Mouse (Mus musculus) midbrain, embryonic 16.5 days (tissue): ENCODE measurements at regions not wholly inside any gene's neighbourhood (a gene's known extent, or its start where the extent isn't known, plus 50 kb on each side); places are given as distances from the start of the nearest gene placed in this dataset.

Experiments
- ATAC-seq: fragments of 200-750 bp; cut with Nextera tagmentation; 2 replicates; pipeline ENCODE4 v1.8.0; 2017; ENCODE audit warnings: moderate TSS enrichment
- H3K27ac ChIP-seq: fragments of 300-500 bp; sonication (generic); 2 replicates; pipeline ENCODE4 v1.5.1; 2014; ENCODE audit warnings: mild to moderate bottlenecking, low read length, mixed read lengths
- H3K27me3 ChIP-seq: fragments of 300-500 bp; sonication (generic); 2 replicates; pipeline ENCODE4 v1.6.1; 2014; ENCODE audit warnings: low read depth, low read length, mixed read lengths; ENCODE audit not compliant: control insufficient read depth, insufficient read depth
- H3K36me3 ChIP-seq: fragments of 300-500 bp; sonication (generic); 2 replicates; pipeline ENCODE4 v1.6.1; 2014; ENCODE audit warnings: mild to moderate bottlenecking, low read length, moderate library complexity, mixed read lengths; ENCODE audit not compliant: control insufficient read depth, insufficient read depth
- H3K4me1 ChIP-seq: fragments of 300-500 bp; sonication (generic); 2 replicates; pipeline ENCODE4 v1.6.1; 2014; ENCODE audit warnings: mild to moderate bottlenecking, low read length, mixed read lengths; ENCODE audit not compliant: control insufficient read depth, insufficient read depth
- H3K4me2 ChIP-seq: fragments of 300-500 bp; sonication (generic); 2 replicates; pipeline ENCODE4 v1.6.1; 2014; ENCODE audit warnings: mild to moderate bottlenecking, low read length, mixed read lengths
- H3K4me3 ChIP-seq: fragments of 300-500 bp; sonication (generic); 2 replicates; pipeline ENCODE4 v1.5.1; 2014; ENCODE audit warnings: low read depth, mild to moderate bottlenecking, low read length, moderate library complexity, mixed read lengths
- H3K9ac ChIP-seq: fragments of 300-500 bp; sonication (generic); 2 replicates; pipeline ENCODE4 v1.6.1; 2014; ENCODE audit warnings: low read depth, low read length, mixed read lengths
- H3K9me3 ChIP-seq: fragments of 300-500 bp; sonication (generic); replicated peaks from 2 replicates; pipeline ENCODE4 v1.6.1; 2014; ENCODE audit warnings: mild to moderate bottlenecking, low read length, mixed read lengths; ENCODE audit not compliant: control insufficient read depth, poor library complexity, severe bottlenecking
- WGBS: fragments of 180-500 bp; shearing (Covaris S2); extraction: QIAGEN DNeasy Blood & Tissue Kit; methylation state at CpG from one replicate; pipeline ENCODE4 v1.1.7; 2014; 5-methylcytosine and 5-hydroxymethylcytosine counted together

DNA sequence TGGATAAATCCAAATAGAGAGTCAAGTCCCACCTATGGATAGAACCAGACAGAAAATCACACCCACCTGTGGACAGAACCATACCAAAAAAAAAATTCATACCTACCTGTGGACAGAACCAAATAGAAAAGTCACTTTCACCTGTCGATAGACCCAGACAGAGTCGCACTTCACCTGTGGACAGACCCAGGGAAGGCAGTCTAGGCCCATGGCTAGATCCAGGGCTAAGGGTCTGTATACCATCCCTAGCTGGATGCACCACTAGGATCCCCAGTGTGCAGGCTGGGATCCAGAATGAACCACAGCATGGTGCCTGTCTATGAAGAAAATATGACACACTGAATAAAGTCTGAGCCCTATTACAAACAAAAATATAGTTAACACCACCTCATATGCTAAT lies 246.9 kb upstream of the Zdhhc25 start:
- H3K27ac ChIP-seq, result no peak overlapping the region
- no peak overlapping the region for H3K9ac ChIP-seq
- H3K4me3 ChIP-seq, result no peak overlapping the region
- no peak overlapping the region for H3K4me2 ChIP-seq
- no peaks in the 10 kb centered on the region for H3K9me3 ChIP-seq
- no peaks in the 10 kb centered on the region for H3K36me3 ChIP-seq
- ATAC-seq, result no peak
- no peaks in the 10 kb centered on the region for H3K27me3 ChIP-seq
- no peaks in the 10 kb centered on the region for H3K4me1 ChIP-seq
- 94% methylated on average over 2 of the region's 2 CpGs for WGBS

DNA sequence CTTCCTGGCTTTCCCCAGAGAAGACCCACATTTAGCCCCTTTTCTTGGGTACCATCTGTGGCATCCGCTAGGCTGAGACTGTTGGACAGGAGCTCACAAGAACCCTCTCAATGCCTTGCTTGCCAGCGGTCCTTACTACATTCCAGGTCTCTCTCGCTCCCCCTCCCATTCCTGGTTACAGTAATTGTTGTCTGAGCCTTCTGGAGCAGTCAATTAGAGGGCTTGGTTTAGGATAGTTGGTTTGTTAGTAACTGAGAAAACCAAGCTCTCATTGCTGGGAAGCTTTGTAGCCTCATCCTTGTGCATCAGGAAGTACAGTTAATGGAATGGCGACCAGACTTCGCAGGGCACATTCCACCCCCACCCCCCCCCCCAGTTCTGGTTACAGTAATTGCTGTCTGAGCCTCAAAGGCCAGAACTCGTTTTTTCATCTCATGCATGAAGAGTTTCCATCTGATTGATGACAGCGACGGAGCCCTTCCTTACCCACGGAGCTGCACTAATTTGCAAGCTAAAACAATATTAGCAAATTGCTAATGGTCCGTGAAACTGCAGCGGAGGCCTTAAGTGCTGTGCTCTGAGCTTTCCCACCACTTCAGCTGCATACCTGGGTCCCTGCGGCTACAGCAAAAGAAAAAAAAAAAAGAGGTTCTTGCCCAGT lies 239.6 kb upstream of the Zdhhc25 start:
- H3K4me1 ChIP-seq, result peaks cover 3% of the 10 kb centered on the region; the same call in 1 of the 2 replicates
- H3K4me3 ChIP-seq, result no peak overlapping the region
- WGBS, result 48% methylated on average over 12 of the region's 12 CpGs
- H3K27ac ChIP-seq, result no peak overlapping the region
- H3K9me3 ChIP-seq, result no peaks in the 10 kb centered on the region
- no peaks in the 10 kb centered on the region for H3K27me3 ChIP-seq
- H3K36me3 ChIP-seq, result no peaks in the 10 kb centered on the region
- H3K4me2 ChIP-seq, result no peak overlapping the region
- no peak for ATAC-seq
- no peak overlapping the region for H3K9ac ChIP-seq

DNA sequence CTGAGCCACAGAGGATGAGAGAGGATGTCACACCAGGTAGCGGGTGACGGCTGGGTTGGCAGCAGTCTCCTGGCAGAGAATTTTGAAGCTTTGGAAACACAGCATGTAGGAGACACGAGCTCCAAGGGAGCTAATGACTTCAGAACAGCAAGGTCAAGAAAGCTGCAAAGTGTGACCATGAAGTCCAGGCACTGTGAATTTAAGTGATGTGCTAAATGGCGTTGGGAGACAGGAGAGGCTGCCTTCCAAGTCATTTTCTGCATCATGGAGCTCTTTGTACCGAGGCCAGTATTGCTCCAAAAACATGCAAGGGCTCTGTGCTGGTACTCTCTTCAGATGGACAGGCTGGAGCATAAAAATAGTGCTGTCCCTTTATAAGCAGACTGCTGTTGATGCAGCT lies 238.8 kb upstream of the Zdhhc25 start:
- no peak for ATAC-seq

DNA sequence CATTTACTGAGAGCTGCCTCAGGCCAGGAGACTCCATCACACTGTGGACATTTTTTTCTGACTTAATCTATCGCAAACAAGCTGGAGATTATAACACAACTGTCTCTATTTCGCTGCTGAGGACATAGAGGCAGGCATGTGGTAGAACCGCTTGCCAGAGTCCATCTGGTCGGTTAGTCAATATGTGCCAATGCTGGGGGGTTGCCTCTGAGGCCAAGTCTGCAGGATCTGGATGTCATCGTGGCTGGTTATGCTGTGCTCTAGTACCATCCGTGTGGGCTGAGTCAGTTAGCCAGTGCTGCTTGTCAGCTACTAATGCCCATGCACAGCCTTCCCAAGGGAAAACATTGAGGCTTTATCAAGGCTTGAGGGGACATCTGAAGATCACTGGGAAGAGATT lies 237.1 kb upstream of the Zdhhc25 start:
- Histone ChIP-seq H3K9ac (no peak overlapping the region), H3K9me3 (no peaks in the 10 kb centered on the region), H3K36me3 (no peaks in the 10 kb centered on the region), H3K27me3 (no peaks in the 10 kb centered on the region), H3K4me2 (no peak overlapping the region), H3K4me1 (peaks cover 3% of the 10 kb centered on the region; the same call in 1 of the 2 replicates), H3K4me3 (no peak overlapping the region), H3K27ac (no peak overlapping the region)
- ATAC-seq, result no peak
- WGBS, result 79% methylated on average over 6 of the region's 6 CpGs

More for the DNA sequence above, 238.8 kb upstream of the Zdhhc25 start:
- 50% methylated on average over 5 of the region's 5 CpGs for WGBS
- Histone ChIP-seq H3K36me3 (no peaks in the 10 kb centered on the region), H3K27ac (no peak overlapping the region), H3K4me3 (no peak overlapping the region), H3K4me1 (peaks cover 3% of the 10 kb centered on the region; the same call in 1 of the 2 replicates), H3K4me2 (no peak overlapping the region), H3K9ac (no peak overlapping the region), H3K9me3 (no peaks in the 10 kb centered on the region), H3K27me3 (no peaks in the 10 kb centered on the region)

DNA sequence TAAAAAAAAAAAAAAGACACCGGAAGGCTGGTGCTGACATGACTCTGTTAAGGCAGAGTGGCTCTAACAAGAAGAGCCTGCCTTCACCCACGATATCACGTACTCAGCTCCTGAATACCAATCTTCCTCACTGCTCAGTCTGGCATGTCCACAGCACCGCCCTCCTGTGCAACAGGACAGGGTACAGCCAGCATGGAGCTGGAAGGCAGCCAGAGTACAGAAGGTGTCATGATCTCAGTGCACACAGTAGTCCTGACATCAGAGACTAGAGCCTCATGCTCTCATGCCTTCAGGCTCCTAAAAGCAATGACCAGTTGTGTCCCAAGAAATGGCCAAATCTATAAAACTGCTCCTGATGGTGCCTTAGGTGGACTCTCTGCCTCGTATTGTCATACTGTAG lies 229.7 kb upstream of the Zdhhc25 start:
- ATAC-seq, result no peak
- Histone ChIP-seq H3K27ac (no peak overlapping the region), H3K9ac (no peak overlapping the region), H3K4me2 (no peak overlapping the region), H3K4me1 (peaks cover 3% of the 10 kb centered on the region; the same call in 1 of the 2 replicates), H3K36me3 (no peaks in the 10 kb centered on the region), H3K9me3 (no peaks in the 10 kb centered on the region), H3K4me3 (no peak overlapping the region), H3K27me3 (no peaks in the 10 kb centered on the region)
- 81% methylated on average over 5 of the region's 5 CpGs for WGBS

DNA sequence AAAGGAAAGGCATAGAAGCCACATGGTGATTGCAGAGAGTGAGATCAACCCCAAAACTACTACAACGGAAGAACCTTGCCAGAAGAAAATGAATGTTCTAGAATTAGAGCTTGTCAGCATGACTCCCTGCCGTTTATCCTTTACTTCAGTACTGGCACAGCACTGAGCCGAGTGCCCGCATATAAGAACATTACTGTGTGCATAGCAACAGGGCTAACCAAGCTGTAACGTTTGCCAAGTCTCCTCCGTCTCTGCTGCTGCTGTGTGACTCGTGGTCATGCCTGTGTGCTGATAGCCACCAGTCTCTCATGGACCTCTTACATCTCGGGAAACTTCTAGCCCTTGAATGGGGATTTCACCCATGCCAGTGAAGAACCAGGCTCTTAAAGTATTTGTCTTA lies 228.1 kb upstream of the Zdhhc25 start:
- no peak overlapping the region for H3K4me3 ChIP-seq
- no peak for ATAC-seq

DNA sequence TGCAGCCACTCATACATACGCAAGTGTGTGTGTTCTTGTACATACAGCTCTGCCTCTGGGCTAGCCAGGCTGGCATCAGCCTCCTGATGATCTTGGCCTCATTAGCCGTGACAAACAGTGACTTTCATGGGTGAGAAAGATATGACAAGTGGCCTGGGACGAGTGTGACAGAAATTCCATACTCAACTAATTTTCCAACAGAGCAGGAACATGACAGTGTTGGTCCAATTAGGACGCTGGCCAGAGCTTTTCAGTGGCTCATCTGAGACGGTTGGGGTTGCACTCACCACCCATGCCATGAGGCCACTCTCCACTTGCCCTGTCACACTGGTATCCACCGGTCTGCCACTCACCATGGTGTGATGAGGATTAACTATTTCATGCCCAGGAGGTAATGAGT lies 226.2 kb upstream of the Zdhhc25 start:
- ATAC-seq, result no peak
- 66% methylated on average over 6 of the region's 6 CpGs for WGBS
- H3K9ac ChIP-seq, result no peak overlapping the region
- H3K36me3 ChIP-seq, result no peaks in the 10 kb centered on the region
- no peaks in the 10 kb centered on the region for H3K9me3 ChIP-seq
- peaks cover 3% of the 10 kb centered on the region; the same call in 1 of the 2 replicates for H3K4me1 ChIP-seq
- no peak overlapping the region for H3K4me3 ChIP-seq
- H3K4me2 ChIP-seq, result no peak overlapping the region
- no peaks in the 10 kb centered on the region for H3K27me3 ChIP-seq
- no peak overlapping the region for H3K27ac ChIP-seq

More for the DNA sequence above, 228.1 kb upstream of the Zdhhc25 start:
- Histone ChIP-seq H3K27me3 (no peaks in the 10 kb centered on the region), H3K36me3 (no peaks in the 10 kb centered on the region), H3K9me3 (no peaks in the 10 kb centered on the region), H3K4me1 (peaks cover 3% of the 10 kb centered on the region; the same call in 1 of the 2 replicates), H3K4me2 (no peak overlapping the region), H3K9ac (no peak overlapping the region), H3K27ac (0 out of 2 replicates have a peak overlapping the region, but pooled peaks have one; percentile 32)
- WGBS, result 67% methylated on average over 8 of the region's 8 CpGs

DNA sequence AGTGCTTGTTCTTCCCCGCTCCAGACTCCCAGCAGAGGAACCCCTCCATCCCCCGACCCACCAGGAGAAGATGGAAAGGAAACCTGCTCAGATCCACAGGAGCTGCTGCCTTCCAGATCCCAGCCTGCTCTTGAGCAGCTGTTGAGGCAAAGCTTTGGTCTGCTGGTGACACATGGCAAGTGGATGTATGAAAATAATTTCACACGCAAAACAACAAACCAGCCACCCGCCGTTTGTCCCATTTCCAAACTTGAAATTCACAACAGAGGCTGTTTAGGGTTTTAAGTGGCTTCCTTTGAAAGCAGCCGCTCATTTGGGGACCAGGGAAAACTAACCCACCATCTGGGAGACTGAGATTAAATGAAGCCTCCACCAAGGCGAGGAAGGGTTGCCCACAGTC lies 220.8 kb upstream of the Zdhhc25 start:
- ATAC-seq, result no peak

DNA sequence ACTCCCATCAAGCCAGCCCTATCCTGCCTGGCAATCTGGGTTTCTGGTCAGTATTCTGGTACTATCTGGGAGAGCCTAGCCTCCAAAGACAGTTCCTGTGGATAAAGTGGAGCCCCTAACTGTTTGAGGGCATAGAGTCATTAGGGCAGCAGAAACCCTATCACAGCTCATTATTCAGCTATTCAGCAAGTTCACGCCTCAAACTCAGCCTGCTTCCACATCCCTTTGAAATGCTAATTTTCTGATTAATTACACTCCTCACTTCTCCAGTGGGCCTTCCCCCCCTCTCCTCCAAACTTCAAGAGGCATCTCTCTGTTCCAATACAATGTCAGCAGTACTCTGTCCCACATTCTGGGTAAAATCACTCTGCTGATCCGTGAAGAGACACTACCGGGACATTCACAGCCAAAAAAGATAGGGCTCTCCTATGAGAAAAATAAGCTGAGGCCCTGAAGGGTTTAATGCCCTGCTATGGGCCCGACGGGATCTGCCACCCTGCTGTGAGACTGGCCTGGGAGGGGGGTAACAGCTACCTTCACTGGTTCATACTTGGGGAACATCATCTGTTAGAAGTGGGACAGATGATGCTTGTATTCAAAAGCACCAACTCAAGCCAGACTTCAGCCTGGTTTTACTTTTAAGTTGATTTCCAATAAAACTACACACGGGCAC lies 220.0 kb upstream of the Zdhhc25 start:
- Histone ChIP-seq H3K4me3 (no peak overlapping the region), H3K27me3 (no peaks in the 10 kb centered on the region), H3K4me2 (no peak overlapping the region), H3K36me3 (no peaks in the 10 kb centered on the region), H3K9me3 (no peaks in the 10 kb centered on the region), H3K4me1 (peaks cover 13% of the 10 kb centered on the region), H3K9ac (no peak overlapping the region), H3K27ac (no peak overlapping the region)
- 16% methylated on average over 6 of the region's 6 CpGs for WGBS
- ATAC-seq, result no peak

More for the DNA sequence above, 220.8 kb upstream of the Zdhhc25 start:
- Histone ChIP-seq H3K27me3 (no peaks in the 10 kb centered on the region), H3K4me1 (peaks cover 13% of the 10 kb centered on the region), H3K9ac (no peak overlapping the region), H3K27ac (no peak overlapping the region), H3K4me2 (no peak overlapping the region), H3K36me3 (no peaks in the 10 kb centered on the region), H3K4me3 (no peak overlapping the region), H3K9me3 (no peaks in the 10 kb centered on the region)
- 73% methylated on average over 7 of the region's 7 CpGs for WGBS
